Mouse (Mus musculus) G1E (cell line): ENCODE measurements around the gene Ms4a6c.

ENCODE experiments used
- CTCF ChIP-seq: IDR thresholded peaks from 2 replicates; pipeline ENCODE4 v1.5.1; 2012; ENCODE audit warnings: low read depth, low read length, inconsistent platforms, mixed read lengths
- GATA1 ChIP-seq: IDR thresholded peaks from 2 replicates; pipeline ENCODE4 v1.6.1; 2012; ENCODE audit warnings: borderline replicate concordance, low read length, inconsistent platforms, mixed read lengths
- POLR2AphosphoS5 ChIP-seq: IDR thresholded peaks from 2 replicates; pipeline ENCODE4 v1.6.1; 2012; ENCODE audit warnings: low read depth, low read length, inconsistent platforms; ENCODE audit not compliant: insufficient replicate concordance
- TAL1 ChIP-seq: conservative IDR thresholded peaks from 2 replicates; pipeline ENCODE4 v1.6.1; 2012; ENCODE audit warnings: low read depth, low read length, inconsistent platforms, mixed read lengths

DNA sequence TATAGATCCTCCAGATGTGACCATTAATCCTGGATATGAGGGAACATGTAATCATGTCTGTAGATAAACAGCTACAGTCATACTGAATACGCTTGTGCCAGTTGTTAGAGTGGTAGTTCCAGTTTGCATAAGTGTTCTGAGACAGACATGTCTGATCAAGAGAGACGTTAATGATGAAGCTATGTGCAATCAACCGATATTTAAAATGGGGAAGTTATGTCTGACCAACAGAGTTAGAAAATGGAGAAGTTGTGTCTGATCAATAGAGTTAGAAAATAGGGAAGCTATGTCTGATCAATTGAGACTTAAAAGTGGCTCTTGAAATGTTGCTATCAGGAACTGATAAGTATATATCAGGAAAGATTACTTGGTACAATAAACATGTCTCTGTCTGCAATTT lies 16.1 kb downstream of the Ms4a6c start:
- TF ChIP-seq CTCF (no peak), GATA1 (no peak), POLR2AphosphoS5 (no peak), TAL1 (no peak)
